Mouse (Mus musculus) olfactory bulb, adult 2 months (tissue): ENCODE measurements around the gene Slc8a2.

Source experiments
- CTCF ChIP-seq: fragments of 200-500 bp; IDR thresholded peaks from 2 replicates; pipeline ENCODE4 v1.5.1; 2012; ENCODE audit warnings: low read depth, mild to moderate bottlenecking, low read length, moderate library complexity; ENCODE audit not compliant: insufficient read depth
- POLR2A ChIP-seq: fragments of 200-500 bp; IDR thresholded peaks from 2 replicates; pipeline ENCODE4 v1.6.1; 2012; ENCODE audit warnings: mild to moderate bottlenecking, low read depth, low read length, moderate library complexity; ENCODE audit not compliant: insufficient read depth

- TF ChIP-seq CTCF, result no peak
- TF ChIP-seq POLR2A, result no peak
Measured at GRCm38 (mm10) chr7:16125829-16126228, 3.8 kb upstream of the Slc8a2 start.
